ENCODE assay signal across 22 mouse cellular contexts in the genomic region with DNA sequence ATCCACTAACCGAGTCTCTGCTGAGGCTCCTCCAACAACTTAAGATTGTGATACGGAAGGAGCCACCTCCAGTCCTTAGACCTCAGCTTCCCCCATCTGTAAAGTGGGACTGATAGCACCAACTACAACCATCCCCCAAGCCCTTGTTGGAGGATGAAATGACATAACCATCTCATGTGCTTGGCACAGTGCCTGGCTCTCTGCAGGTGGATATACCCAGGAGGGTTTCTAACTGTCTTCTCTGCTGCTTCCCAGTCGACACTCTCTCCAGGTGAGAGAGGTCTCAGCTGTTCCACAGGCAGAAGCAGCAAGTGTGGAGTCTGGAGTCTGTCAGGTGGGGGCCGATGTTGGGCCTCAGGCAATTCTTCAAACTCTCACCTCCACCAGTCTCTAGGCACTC. TPM values are rescaled to one million over a fixed set of nuclear protein-coding genes. Genes with fewer than 3 reads are reported as not detected.
DNase-seq lines count a peak whose midpoint lies in the region; ATAC-seq and TF ChIP-seq lines count a peak whose summit lies in the region.
"Had no signal": no experiment of that assay in that cellular context is flagged by ENCODE, and none has a peak within 500 bp of the region (broad histone marks: within the 10 kb centered on the region; RNA-seq: fewer than 3 reads in every experiment).

No protein-coding gene starts in this region.

- peaks cover 34% of the 10 kb centered on the region for H3K4me1 ChIP-seq in hindbrain, embryonic 10.5 days (replicated peaks)
- peaks cover 14% of the 10 kb centered on the region for H3K4me1 ChIP-seq in hindbrain, embryonic 13.5 days (replicated peaks)
- no peaks in the 10 kb centered on the region for H3K4me1 ChIP-seq in lung, embryonic 14.5 days (ENCODE audit: insufficient read depth)
- H3K4me1 ChIP-seq in limb, embryonic 10.5 days: peaks cover 20% of the 10 kb centered on the region
- H3K4me1 ChIP-seq: limb, embryonic 12.5 days had no signal

- H3K4me2 ChIP-seq in hindbrain, embryonic 13.5 days: no peak overlapping the region
- no peak overlapping the region for H3K4me2 ChIP-seq in lung, embryonic 14.5 days
- H3K4me2 ChIP-seq: forebrain, embryonic 12.5 days; heart, embryonic 13.5 days; hindbrain, embryonic 15.5 days; limb, embryonic 12.5 days; midbrain, embryonic 12.5 days had no signal

- H3K27ac ChIP-seq in hindbrain, embryonic 10.5 days: no peak overlapping the region; the same call in 1 of the 2 replicates
- H3K27ac ChIP-seq in hindbrain, embryonic 13.5 days: no peak overlapping the region
- H3K27ac ChIP-seq in lung, embryonic 14.5 days (ENCODE audit: low read depth): no peak overlapping the region
- H3K27ac ChIP-seq in limb, embryonic 10.5 days: no peak overlapping the region
- H3K27ac ChIP-seq: forebrain, embryonic 12.5 days; heart, adult 2 months; heart, embryonic 13.5 days; hindbrain, embryonic 15.5 days; limb, embryonic 12.5 days; liver, embryonic 14.5 days; midbrain, embryonic 12.5 days had no signal

- no peak overlapping the region for H3K9ac ChIP-seq in hindbrain, embryonic 13.5 days
- no peak overlapping the region for H3K9ac ChIP-seq in lung, embryonic 14.5 days
- H3K9ac ChIP-seq: forebrain, embryonic 12.5 days; heart, embryonic 13.5 days; hindbrain, embryonic 15.5 days; limb, embryonic 12.5 days; liver, embryonic 14.5 days; midbrain, embryonic 12.5 days had no signal

- H3K36me3 ChIP-seq in hindbrain, embryonic 10.5 days: peaks cover 18% of the 10 kb centered on the region
- peaks cover 12% of the 10 kb centered on the region; the same call in 1 of the 2 replicates for H3K36me3 ChIP-seq in hindbrain, embryonic 13.5 days
- 0 out of 2 replicates have a peak, but pooled peaks cover 3% of the 10 kb centered on the region for H3K36me3 ChIP-seq in lung, embryonic 14.5 days (ENCODE audit: insufficient read depth)
- 0 out of 2 replicates have a peak, but pooled peaks cover 7% of the 10 kb centered on the region for H3K36me3 ChIP-seq in limb, embryonic 10.5 days
- H3K36me3 ChIP-seq: forebrain, embryonic 12.5 days; hindbrain, embryonic 15.5 days; limb, embryonic 12.5 days had no signal

- H3K4me3 ChIP-seq in hindbrain, embryonic 10.5 days: no peak overlapping the region
- no peak overlapping the region for H3K4me3 ChIP-seq in hindbrain, embryonic 13.5 days
- H3K4me3 ChIP-seq in lung, embryonic 14.5 days (ENCODE audit: low read depth, low read length): no peak overlapping the region
- H3K4me3 ChIP-seq in limb, embryonic 10.5 days: no peak overlapping the region
- H3K4me3 ChIP-seq: forebrain, embryonic 12.5 days; heart, adult 2 months; heart, embryonic 13.5 days; hindbrain, embryonic 15.5 days; limb, embryonic 12.5 days; midbrain, embryonic 12.5 days had no signal

- no peaks in the 10 kb centered on the region for H3K27me3 ChIP-seq in hindbrain, embryonic 10.5 days (ENCODE audit: insufficient read depth, poor library complexity, severe bottlenecking)
- H3K27me3 ChIP-seq in hindbrain, embryonic 13.5 days: no peaks in the 10 kb centered on the region
- H3K27me3 ChIP-seq in lung, embryonic 14.5 days (ENCODE audit: insufficient read depth, low read length): no peaks in the 10 kb centered on the region
- no peaks in the 10 kb centered on the region for H3K27me3 ChIP-seq in limb, embryonic 10.5 days (ENCODE audit: low read depth, poor library complexity, severe bottlenecking)
- H3K27me3 ChIP-seq: forebrain, embryonic 12.5 days; heart, embryonic 13.5 days; hindbrain, embryonic 15.5 days; limb, embryonic 12.5 days; midbrain, embryonic 12.5 days had no signal

- 77% methylated on average over 4 of the region's 4 CpGs for whole genome bisulfite sequencing in hindbrain, embryonic 10.5 days
- WGBS in hindbrain, embryonic 13.5 days: 75% methylated on average over 4 of the region's 4 CpGs
- WGBS in lung, embryonic 14.5 days: 55% methylated on average over 4 of the region's 4 CpGs
- 78% methylated on average over 4 of the region's 4 CpGs for WGBS in limb, embryonic 10.5 days

- peak; percentile 0 for DNase-seq in hindbrain, embryonic 10.5 days (ENCODE audit: low spot score)
- peak; percentile 14 for DNase-seq in lung, embryonic 14.5 days
- DNase-seq in lung, postnatal 25 days (ENCODE audit: low spot score): no peak
- DNase-seq in limb, embryonic 10.5 days (ENCODE audit: low spot score): peak; percentile 28
- DNase-seq in naive thymus-derived CD4-positive, alpha-beta T cell, adult 2 months (ENCODE audit: low read depth): peak; percentile 9
- DNase-seq in adrenal gland, postnatal 10 days: no peak
- DNase-seq: adrenal gland, postnatal 14 days; cerebellum, adult 9-10 months; gastrocnemius, postnatal 14 days; heart, adult 2 months; kidney, adult 11 months; kidney, postnatal 10 days; spleen, adult 18-20 months had no signal

- no peak for TF ChIP-seq CTCF in lung, embryonic 14.5 days (IDR thresholded peaks at IDR 0.05; ENCODE audit: low read depth)

- no peaks in the 10 kb centered on the region for H3K9me3 ChIP-seq in hindbrain, embryonic 10.5 days
- H3K9me3 ChIP-seq in hindbrain, embryonic 13.5 days: no peaks in the 10 kb centered on the region
- no peaks in the 10 kb centered on the region for H3K9me3 ChIP-seq in lung, embryonic 14.5 days (ENCODE audit: low read depth, low read length)
- H3K9me3 ChIP-seq in limb, embryonic 10.5 days (replicated peaks): no peaks in the 10 kb centered on the region
- H3K9me3 ChIP-seq: forebrain, embryonic 12.5 days; heart, embryonic 13.5 days; hindbrain, embryonic 15.5 days; limb, embryonic 12.5 days; midbrain, embryonic 12.5 days had no signal

- ATAC-seq in hindbrain, embryonic 13.5 days (ENCODE audit: low FRiP score): no peak
- ATAC-seq in lung, embryonic 14.5 days (ENCODE audit: insufficient read depth): no peak
- ATAC-seq: lung, postnatal 0 days had no signal

RNA-seq across cellular contexts. Expression of gene Plekhb1, which starts 11.2 kb away (rescaled TPM):
- 4.3 and 10.7 TPM in 2 replicates for polyA plus RNA-seq in hindbrain, embryonic 10.5 days (2016; fragmentation: Nextera tagmentation; extraction: Ambion mirVana)
- 12.8 and 16.0 TPM in 2 replicates for polyA plus RNA-seq in hindbrain, embryonic 13.5 days (2015; fragmentation: Nextera tagmentation; extraction: Ambion mirVana)
- 17.7 TPM in 2 replicates for polyA plus RNA-seq in lung, embryonic 14.5 days (2014; fragmentation: Nextera tagmentation; extraction: Ambion mirVana)
- 0.83 and 1.5 TPM in 2 replicates for polyA plus RNA-seq in limb, embryonic 10.5 days (2016; fragmentation: Nextera tagmentation; extraction: Ambion mirVana)
- 1 to 10 TPM; 4.3 to 5.4 TPM for total RNA-seq in adrenal gland, postnatal 10 days (2021)
- total RNA-seq: monocyte, adult 5-6 weeks had no signal

RNA-seq across cellular contexts. Expression of gene Mrpl48, which starts 42.9 kb away (rescaled TPM):
- 57.9 and 66.6 TPM in 2 replicates for polyA plus RNA-seq in hindbrain, embryonic 10.5 days (2016; fragmentation: Nextera tagmentation; extraction: Ambion mirVana)
- polyA plus RNA-seq in hindbrain, embryonic 13.5 days (2015; fragmentation: Nextera tagmentation; extraction: Ambion mirVana): 81.8 and 91.8 TPM in 2 replicates
- polyA plus RNA-seq in lung, embryonic 14.5 days (2014; fragmentation: Nextera tagmentation; extraction: Ambion mirVana): 77.2 and 80.8 TPM in 2 replicates
- polyA plus RNA-seq in limb, embryonic 10.5 days (2016; fragmentation: Nextera tagmentation; extraction: Ambion mirVana): 57.3 and 59.5 TPM in 2 replicates
- total RNA-seq in adrenal gland, postnatal 10 days (2021): 10 to 100 TPM; 62.5 to 73.7 TPM

RNA-seq across cellular contexts. Expression of gene Rab6a, which starts 43.8 kb away (rescaled TPM):
- 111 and 117 TPM in 2 replicates for polyA plus RNA-seq in hindbrain, embryonic 10.5 days (2016; fragmentation: Nextera tagmentation; extraction: Ambion mirVana)
- 224 and 226 TPM in 2 replicates for polyA plus RNA-seq in hindbrain, embryonic 13.5 days (2015; fragmentation: Nextera tagmentation; extraction: Ambion mirVana)
- 102 and 105 TPM in 2 replicates for polyA plus RNA-seq in lung, embryonic 14.5 days (2014; fragmentation: Nextera tagmentation; extraction: Ambion mirVana)
- 81.9 and 92.3 TPM in 2 replicates for polyA plus RNA-seq in limb, embryonic 10.5 days (2016; fragmentation: Nextera tagmentation; extraction: Ambion mirVana)
- total RNA-seq in adrenal gland, postnatal 10 days (2021): 10 to 100 TPM; 65.0 to 67.0 TPM

RNA-seq across cellular contexts. Expression of gene Fam168a, which starts 55.4 kb away (rescaled TPM):
- 30.2 and 47.4 TPM in 2 replicates for polyA plus RNA-seq in hindbrain, embryonic 10.5 days (2016; fragmentation: Nextera tagmentation; extraction: Ambion mirVana)
- polyA plus RNA-seq in hindbrain, embryonic 13.5 days (2015; fragmentation: Nextera tagmentation; extraction: Ambion mirVana): 93.8 and 105 TPM in 2 replicates
- polyA plus RNA-seq in lung, embryonic 14.5 days (2014; fragmentation: Nextera tagmentation; extraction: Ambion mirVana): 42.8 and 47.8 TPM in 2 replicates
- polyA plus RNA-seq in limb, embryonic 10.5 days (2016; fragmentation: Nextera tagmentation; extraction: Ambion mirVana): 29.6 and 39.6 TPM in 2 replicates
- 10 to 100 TPM; 46.7 to 51.2 TPM for total RNA-seq in adrenal gland, postnatal 10 days (2021)

Comparison
In these comparisons a context has a peak if more than half of its experiments do, and no peak if none do; other contexts are left out.
1. DNase-seq: peak in hindbrain, embryonic 10.5 days (single experiment), lung, embryonic 14.5 days (single experiment), limb, embryonic 10.5 days (single experiment) and naive thymus-derived CD4-positive, alpha-beta T cell, adult 2 months (single experiment); none in lung, postnatal 25 days (single experiment) and adrenal gland, postnatal 10 days (single experiment).